Mouse (Mus musculus): ENCODE measurements at regions not wholly inside any gene's neighbourhood (a gene's known extent, or its start where the extent isn't known, plus 50 kb on each side); places are given as distances from the start of the nearest gene placed in this dataset.

DNA sequence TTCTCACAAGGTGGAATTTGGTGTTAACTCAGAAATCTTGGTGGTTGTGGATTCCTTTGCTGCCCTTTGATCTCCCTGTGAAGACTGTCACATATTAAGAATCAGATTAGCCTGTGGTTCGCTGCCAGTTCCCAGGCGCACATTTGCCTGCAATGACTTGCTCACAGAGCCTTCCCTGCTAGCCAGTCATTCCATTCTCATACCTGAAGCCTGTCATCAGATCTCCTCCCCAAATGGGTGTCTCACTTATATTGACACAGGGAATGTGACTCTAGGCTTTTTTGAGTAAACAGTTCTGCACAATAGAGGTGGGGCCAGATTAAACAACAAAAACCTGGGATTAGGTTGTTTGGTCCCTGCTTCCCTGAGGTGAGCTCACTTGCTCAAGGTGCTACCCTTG is 621.4 kb downstream of the Slc4a3 start:
- TF ChIP-seq CTCF (conservative IDR thresholded peaks at IDR 0.05; ENCODE audit: low read length): no peak
- TF ChIP-seq POU5F1 (IDR thresholded peaks at IDR 0.05; ENCODE audit: borderline replicate concordance, low read length): no peak
